Mouse (Mus musculus) spleen, postnatal 36 days (tissue): Measurements from ENCODE around the gene Ksr1.
"Not testable (repeated sequence)": the region's sequence is repeated elsewhere in the genome, so short reads cannot be mapped to it uniquely, and the experiment has no call there.

ENCODE experiments used
- DNase-seq, 2 experiments: peaks; one replicate each; pipeline ENCODE4 v3.0.0; 2022; ENCODE audit warnings: low spot score in 2 of 2, mixed read lengths in 1 of 2

Gene Ksr1

GRCm38 (mm10) chr11:79012529-79012928 is 133.7 kb downstream of the Ksr1 start:
- DNase-seq = no peak

- DNase-seq = no peak
Measured at GRCm38 (mm10) chr11:79008891-79009290, 137.3 kb downstream of the Ksr1 start.

DNA sequence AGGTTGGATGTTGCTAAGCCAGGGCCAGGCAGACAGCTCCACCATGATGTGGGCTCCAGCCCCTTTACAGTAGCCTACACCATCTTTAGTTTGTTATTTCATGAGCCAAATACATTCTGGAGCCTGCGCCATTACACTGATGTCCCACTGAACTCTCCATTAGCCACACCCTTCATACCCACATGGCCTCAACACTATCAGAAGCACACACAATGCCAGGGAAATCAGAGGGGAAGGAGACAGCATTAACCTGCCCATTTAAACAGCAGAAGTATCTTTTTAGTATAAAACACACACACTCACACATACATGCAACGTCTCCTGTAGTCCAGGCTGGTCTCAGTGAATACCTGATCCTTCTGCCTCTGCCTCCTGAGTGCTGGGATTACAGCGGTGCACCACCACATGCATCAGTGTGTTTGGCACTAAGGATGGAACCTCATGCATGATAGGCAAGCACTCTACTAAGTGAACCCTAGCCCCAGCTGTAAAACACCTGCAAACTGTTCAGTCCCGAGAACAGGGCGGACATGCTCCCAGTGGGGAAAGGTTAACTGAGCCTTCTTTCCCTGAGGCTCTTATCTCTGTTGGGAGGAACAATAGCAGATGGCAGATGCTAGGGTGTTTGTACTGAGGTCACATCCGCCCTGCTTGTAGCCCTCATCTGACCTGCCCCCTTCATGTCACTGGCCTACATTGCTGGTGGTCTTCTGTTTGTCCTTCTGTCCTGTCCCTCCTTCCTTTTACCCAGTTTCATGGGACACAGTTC is 138.0 kb downstream of the Ksr1 start:
- no peak for DNase-seq

GRCm38 (mm10) chr11:79007356-79007755 is 138.9 kb downstream of the Ksr1 start:
- not testable (repeated sequence) for DNase-seq

DNA sequence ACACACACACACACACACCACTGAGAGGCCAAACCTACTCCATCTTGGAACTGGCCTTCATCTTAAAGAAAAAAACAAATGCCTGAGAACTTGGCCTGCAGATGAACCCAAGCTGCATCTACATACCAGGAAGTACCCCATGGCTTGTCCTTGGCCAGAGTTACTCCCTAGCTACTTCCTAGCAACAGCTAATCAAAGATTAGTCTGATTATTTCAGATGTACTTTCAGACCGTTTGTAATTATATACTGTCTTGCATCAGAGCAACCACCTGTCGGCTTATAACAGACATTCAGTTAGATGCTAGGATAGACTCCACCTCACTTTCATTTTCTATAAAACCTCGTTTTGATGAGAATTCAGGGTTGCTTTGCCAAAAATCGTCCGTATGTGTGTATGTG is 139.8 kb downstream of the Ksr1 start:
- no peak for DNase-seq

DNA sequence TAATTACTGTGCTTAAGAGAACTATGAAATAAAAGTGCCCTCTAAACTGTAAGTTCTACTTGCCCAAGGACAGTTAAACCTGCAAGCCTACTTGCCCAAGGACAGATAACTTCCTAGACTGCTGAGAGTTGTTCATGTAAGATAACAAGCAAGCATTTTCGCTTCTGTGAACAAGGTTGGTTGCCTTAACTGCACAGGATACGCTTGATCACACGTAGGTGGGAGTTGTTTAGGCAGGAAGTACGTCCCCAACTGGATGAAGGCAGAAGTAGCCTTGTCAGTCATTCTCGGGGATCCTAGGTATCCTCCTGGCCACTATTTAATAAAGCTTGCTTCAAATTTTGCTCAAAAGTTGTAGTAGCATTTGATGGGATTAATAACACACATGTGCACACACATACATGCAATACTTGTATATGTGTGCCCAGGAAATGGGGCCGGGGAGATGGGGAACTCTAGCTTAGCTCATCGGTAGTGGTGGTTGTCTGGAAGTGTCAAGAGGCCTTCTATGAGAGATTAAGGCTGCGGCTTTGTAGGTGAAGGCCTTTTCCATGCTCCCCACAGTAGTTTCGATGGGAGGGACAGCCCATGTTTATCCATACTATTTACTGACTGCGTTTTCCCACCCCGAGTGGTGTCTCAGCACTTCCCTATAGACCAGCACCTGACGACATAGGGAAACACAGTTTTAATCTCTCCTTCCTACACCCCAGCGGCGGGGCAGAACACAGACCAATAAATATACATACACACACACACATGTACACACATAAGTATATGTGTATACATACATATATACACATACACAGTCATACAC is 140.4 kb downstream of the Ksr1 start:
- no peak for DNase-seq

GRCm38 (mm10) chr11:79003769-79004638 is 142.2 kb downstream of the Ksr1 start:
- DNase-seq = no peak

- DNase-seq = peak; percentile 52 to 56
Measured at GRCm38 (mm10) chr11:79003053-79003768, 143.0 kb downstream of the Ksr1 start.

DNA sequence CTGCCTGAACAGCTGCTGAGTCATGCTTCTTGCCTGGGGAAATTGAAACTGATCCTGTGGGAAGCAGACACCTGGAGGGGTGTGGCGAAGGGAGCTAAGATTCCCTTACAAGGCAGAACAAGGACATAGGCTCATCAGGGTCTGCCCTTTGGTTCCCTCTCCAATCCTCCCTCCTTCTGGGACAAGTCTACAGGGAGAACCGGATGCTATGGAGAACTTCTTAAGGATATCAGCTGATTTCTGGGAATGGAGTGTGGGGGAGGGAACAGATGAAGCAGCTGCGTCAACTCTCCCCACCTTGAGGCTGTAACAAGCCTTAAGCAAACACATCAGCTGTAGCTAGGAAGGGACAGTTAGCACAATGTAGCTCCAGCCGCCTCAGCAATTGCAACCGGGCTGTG is 143.7 kb downstream of the Ksr1 start:
- no peak for DNase-seq

GRCm38 (mm10) chr11:79001871-79002270 is 144.3 kb downstream of the Ksr1 start:
- no peak for DNase-seq

DNA sequence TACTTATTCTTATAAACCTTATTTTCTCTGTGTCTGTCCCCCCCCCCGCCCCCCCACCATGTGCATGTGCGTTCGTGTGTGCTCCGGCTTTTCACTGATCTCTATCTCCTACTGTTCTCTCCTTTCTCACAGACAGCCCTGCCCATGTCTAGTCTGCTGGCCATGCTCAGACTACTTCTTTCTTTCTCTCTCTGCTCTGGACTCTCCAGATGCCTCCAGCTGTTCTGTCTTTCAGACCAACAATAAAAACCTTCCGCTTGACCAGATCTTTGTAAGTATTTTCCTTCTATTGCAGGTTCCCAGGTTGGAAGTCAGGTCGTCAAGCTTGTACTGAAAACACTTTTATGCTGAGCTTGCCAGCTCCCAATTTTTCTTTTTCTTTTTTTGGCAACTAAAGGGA is 147.1 kb downstream of the Ksr1 start:
- DNase-seq = no peak

- not testable (repeated sequence) for DNase-seq
Measured at GRCm38 (mm10) chr11:78990875-78991543, 155.2 kb downstream of the Ksr1 start.

DNA sequence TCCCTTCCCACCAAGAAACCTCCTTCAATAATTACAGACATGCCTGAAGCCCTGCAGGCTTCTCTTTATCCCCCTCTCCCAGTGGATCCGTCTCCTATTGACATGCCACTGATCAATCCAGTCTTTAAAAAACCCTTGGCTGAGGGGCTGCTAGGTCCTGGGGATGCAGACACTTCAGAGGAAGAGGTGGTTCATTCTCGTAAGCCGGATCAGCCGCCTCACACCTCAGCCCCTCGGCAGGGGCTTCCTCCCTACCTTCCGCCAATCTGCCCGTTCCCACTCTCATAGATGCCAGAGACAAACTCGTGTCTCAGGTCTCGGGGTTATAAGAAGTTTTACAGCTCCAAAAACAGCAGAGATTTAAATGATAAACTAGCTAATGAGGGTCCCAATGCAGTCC is 156.1 kb downstream of the Ksr1 start:
- no peak for DNase-seq

DNA sequence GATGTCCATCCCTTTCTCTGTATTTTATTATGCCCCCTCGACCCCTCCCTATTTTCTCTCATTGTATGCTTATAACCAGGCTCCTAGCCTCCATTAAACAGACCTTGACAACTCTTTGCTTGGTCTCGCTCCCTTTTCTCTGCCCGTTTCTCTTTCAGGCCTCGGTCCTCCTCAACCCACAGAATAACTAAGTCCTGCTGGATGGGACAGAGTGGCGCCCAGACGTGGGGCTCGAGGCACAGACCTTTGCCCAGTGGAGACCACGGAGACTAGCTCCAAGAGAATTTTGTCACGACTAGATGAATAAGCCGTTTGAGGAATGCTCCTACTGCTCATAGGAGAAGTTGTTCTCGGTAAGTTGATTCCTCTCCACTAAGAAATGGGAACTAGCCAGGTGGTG is 157.0 kb downstream of the Ksr1 start:
- not testable (repeated sequence) for DNase-seq

- DNase-seq = no peak
Measured at GRCm38 (mm10) chr11:78986311-78987002, 159.8 kb downstream of the Ksr1 start.

DNA sequence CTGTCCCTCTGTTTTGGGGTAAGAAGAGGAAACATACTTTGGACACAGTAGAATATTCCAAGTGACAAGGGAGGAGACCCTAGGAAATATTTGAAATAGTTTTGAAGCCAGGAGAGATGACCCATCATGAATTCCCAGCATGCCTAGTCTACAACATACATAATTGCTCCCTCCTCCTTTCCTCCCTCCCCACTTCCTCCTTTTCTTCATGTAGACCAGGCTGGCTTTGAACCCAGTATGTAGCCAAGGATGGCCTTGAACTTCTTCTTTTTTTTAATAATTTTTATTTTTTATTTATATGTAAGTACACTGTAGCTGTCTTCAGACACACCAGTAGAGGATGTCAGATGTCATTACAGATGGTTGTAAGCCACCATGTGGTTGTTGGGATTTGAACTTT is 160.7 kb downstream of the Ksr1 start:
- DNase-seq = no peak

DNA sequence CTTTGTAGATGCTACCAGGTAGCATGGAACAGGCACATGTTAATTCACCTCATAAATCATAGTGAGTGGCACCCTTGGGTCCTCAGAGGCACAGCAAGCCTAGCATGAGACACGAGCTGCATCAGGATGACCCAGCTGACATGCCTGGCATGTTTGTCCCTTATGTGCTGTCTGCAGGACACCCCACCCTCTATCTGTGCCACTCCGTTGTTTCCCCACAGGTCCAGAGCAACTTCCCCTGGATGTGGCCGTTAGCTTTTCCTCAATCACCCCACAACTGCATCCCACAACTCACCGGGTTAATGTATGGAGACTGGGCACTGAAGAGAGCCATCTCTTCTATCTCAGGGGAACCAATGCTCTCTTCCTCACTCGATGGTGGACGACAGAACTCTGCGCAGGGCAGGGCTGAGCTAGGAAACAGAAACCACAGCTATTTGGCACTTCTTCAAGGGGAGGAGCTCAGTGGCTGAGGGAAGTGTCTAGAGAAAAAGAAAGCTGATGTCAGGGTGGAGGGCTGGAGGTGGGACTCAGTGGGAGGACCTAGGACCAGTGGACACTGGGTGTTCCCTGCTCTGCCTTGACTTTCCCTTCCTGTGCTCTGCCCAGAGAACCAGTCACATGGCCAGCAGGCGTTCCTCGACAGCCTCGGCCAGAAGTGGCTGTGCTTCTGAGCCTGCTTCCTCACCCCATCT is 161.6 kb downstream of the Ksr1 start, which contains the start of gene Lgals9:
Gene Lgals9, minus strand, starts transcription at position 464 of the 695 bp plus-strand sequence.
- DNase-seq = peak; percentile 86 to 87

DNA sequence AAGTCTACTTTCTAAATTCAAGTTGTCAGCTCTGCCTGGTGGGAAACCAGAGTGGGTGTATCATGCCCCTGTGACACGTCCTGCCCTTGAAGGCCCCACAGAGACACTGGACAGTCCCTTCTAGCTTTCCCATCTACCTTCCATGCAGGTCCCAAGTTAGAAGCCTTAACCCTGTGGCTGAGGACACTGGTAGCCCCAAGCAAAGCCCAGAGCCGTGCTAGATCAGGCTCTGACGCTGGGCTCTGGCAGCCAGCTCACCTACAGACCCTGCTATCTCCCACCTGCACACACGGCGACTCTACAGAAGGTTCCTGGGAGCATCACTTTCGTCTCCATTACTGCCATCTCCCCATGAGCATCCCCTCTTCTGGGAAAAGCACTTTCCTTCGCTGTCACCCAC is 162.7 kb downstream of the Ksr1 start:
- no peak for DNase-seq

- DNase-seq = peak; percentile 49 to 56
Measured at GRCm38 (mm10) chr11:78982513-78983291, 163.5 kb downstream of the Ksr1 start.
